8 mouse cellular contexts compared by ENCODE assay signal in genomic region chr1:52726371-52727055, GRCm38 (mm10). TPM values are rescaled to one million over a fixed set of nuclear protein-coding genes. Genes with fewer than 3 reads are reported as not detected.
DNase-seq lines count a peak whose midpoint lies in the region; ATAC-seq and TF ChIP-seq lines count a peak whose summit lies in the region.

No protein-coding gene starts in this region.

- H3K4me2 ChIP-seq in forebrain, embryonic 11.5 days (ENCODE audit: low read depth, low read length, severe bottlenecking), result peak overlapping the region; percentile 91
- peak overlapping the region; percentile 92 for H3K4me2 ChIP-seq in heart, embryonic 14.5 days (ENCODE audit: low read length)
- peak overlapping the region; percentile 95 for H3K4me2 ChIP-seq in kidney, embryonic 16.5 days (replicated peaks; ENCODE audit: low read depth, low read length)
- peak overlapping the region; percentile 92 for H3K4me2 ChIP-seq in liver, embryonic 12.5 days
- peak overlapping the region; percentile 42 for H3K4me2 ChIP-seq in myocyte (ENCODE audit: low read depth)

- no peak overlapping the region for H3K27ac ChIP-seq in bone marrow macrophage, adult 2 months (ENCODE audit: insufficient read depth, low read depth, low read length)
- H3K27ac ChIP-seq in forebrain, embryonic 11.5 days (ENCODE audit: low read depth, low read length), result peak overlapping the region; percentile 25; the same call in 1 of the 2 replicates
- H3K27ac ChIP-seq in heart, embryonic 14.5 days (replicated peaks in 1 of 2; ENCODE audit: control insufficient read depth in 1 of 2, insufficient read depth in 1 of 2, low read depth in 2 of 2, low read length in 2 of 2), result peak overlapping the region in 1 of 2 experiments; percentile 48; a peak in 1 of 4 replicates
- H3K27ac ChIP-seq in kidney, embryonic 16.5 days (ENCODE audit: low read length), result peak overlapping the region; percentile 40; the same call in 1 of the 2 replicates
- H3K27ac ChIP-seq in liver, embryonic 12.5 days, result no peak overlapping the region

- peak overlapping the region; percentile 86 for H3K9ac ChIP-seq in forebrain, embryonic 11.5 days (ENCODE audit: low read length)
- H3K9ac ChIP-seq in heart, embryonic 14.5 days (ENCODE audit: low read length), result peak overlapping the region; percentile 86
- peak overlapping the region; percentile 83 for H3K9ac ChIP-seq in kidney, embryonic 16.5 days (replicated peaks; ENCODE audit: low read length)
- H3K9ac ChIP-seq in liver, embryonic 12.5 days, result peak overlapping the region; percentile 63

- H3K79me2 ChIP-seq in myocyte (ENCODE audit: control insufficient read depth, insufficient read depth), result no peaks in the 10 kb centered on the region

- WGBS in forebrain, embryonic 11.5 days, result 1% methylated on average over 56 of the region's 56 CpGs
- under 1% methylated on average over 53 of the region's 56 CpGs for WGBS in heart, embryonic 14.5 days
- under 1% methylated on average over 38 of the region's 56 CpGs for WGBS in kidney, embryonic 16.5 days
- 1% methylated on average over 50 of the region's 56 CpGs for WGBS in liver, embryonic 12.5 days (ENCODE audit: insufficient replicate concordance)

- no peak overlapping the region for H3ac ChIP-seq in myocyte (ENCODE audit: control insufficient read depth, insufficient read length)

- peak overlapping the region; percentile 83 for H3K4me3 ChIP-seq in bone marrow macrophage, adult 2 months (ENCODE audit: insufficient read depth, low read length)
- peak overlapping the region; percentile 90 for H3K4me3 ChIP-seq in forebrain, embryonic 11.5 days (ENCODE audit: low read depth, low read length)
- peak overlapping the region; percentile 64 to 85 for H3K4me3 ChIP-seq in heart, embryonic 14.5 days (ENCODE audit: control insufficient read depth in 1 of 2, insufficient read depth in 1 of 2, low read depth in 1 of 2, low read length in 2 of 2)
- H3K4me3 ChIP-seq in kidney, embryonic 16.5 days (ENCODE audit: low read length), result peak overlapping the region; percentile 83
- peak overlapping the region; percentile 67 for H3K4me3 ChIP-seq in liver, embryonic 12.5 days
- no peak overlapping the region for H3K4me3 ChIP-seq in myocyte

- no peak for TF ChIP-seq POLR2A in bone marrow macrophage, adult 2 months (IDR thresholded peaks at IDR 0.05; ENCODE audit: borderline replicate concordance, low read depth, low read length)
- no peak for TF ChIP-seq POLR2A in myocyte (IDR thresholded peaks at IDR 0.05; ENCODE audit: insufficient read length, low read depth)

- peak; percentile 68 for DNase-seq in CD4-positive helper T cell, adult 2 months (ENCODE audit: low read depth, low spot score)
- DNase-seq in forebrain, embryonic 11.5 days (ENCODE audit: low spot score), result peak; percentile 74
- peak; percentile 24 to 74 for DNase-seq in spleen, postnatal 4 days (ENCODE audit: low spot score in 2 of 2)

- H3K9me3 ChIP-seq in forebrain, embryonic 11.5 days (ENCODE audit: control insufficient read depth, low read length), result no peaks in the 10 kb centered on the region
- no peaks in the 10 kb centered on the region for H3K9me3 ChIP-seq in heart, embryonic 14.5 days (ENCODE audit: control insufficient read depth, low read length)
- H3K9me3 ChIP-seq in kidney, embryonic 16.5 days (ENCODE audit: low read length), result no peaks in the 10 kb centered on the region
- H3K9me3 ChIP-seq in liver, embryonic 12.5 days (replicated peaks), result no peaks in the 10 kb centered on the region

- ATAC-seq in forebrain, embryonic 11.5 days (replicated peaks; ENCODE audit: low FRiP score), result peak; percentile 80
- ATAC-seq in heart, embryonic 14.5 days (ENCODE audit: insufficient number of reproducible peaks, insufficient read depth, low FRiP score, low read depth), result peak; percentile 54
- peak; percentile 78 for ATAC-seq in kidney, embryonic 16.5 days (ENCODE audit: low FRiP score, low TSS enrichment)
- ATAC-seq in liver, embryonic 12.5 days, result peak; percentile 67; the same call in 1 of the 2 replicates

- H3K27me3 ChIP-seq in forebrain, embryonic 11.5 days (ENCODE audit: control insufficient read depth, insufficient read depth, low read length), result no peaks in the 10 kb centered on the region; the same call in 1 of the 2 replicates
- H3K27me3 ChIP-seq in heart, embryonic 14.5 days (ENCODE audit: control insufficient read depth, insufficient read depth, low read length), result no peaks in the 10 kb centered on the region
- no peaks in the 10 kb centered on the region for H3K27me3 ChIP-seq in kidney, embryonic 16.5 days (ENCODE audit: insufficient read depth, low read length)
- H3K27me3 ChIP-seq in liver, embryonic 12.5 days (replicated peaks), result peaks cover 35% of the 10 kb centered on the region
- H3K27me3 ChIP-seq in myocyte (ENCODE audit: control insufficient read depth, insufficient read depth, insufficient read length), result peaks cover 29% of the 10 kb centered on the region

- peaks cover 51% of the 10 kb centered on the region for H3K4me1 ChIP-seq in bone marrow macrophage, adult 2 months (ENCODE audit: control insufficient read depth, insufficient read depth, low read length)
- no peaks in the 10 kb centered on the region for H3K4me1 ChIP-seq in forebrain, embryonic 11.5 days (replicated peaks; ENCODE audit: control insufficient read depth, insufficient read depth, low read length)
- H3K4me1 ChIP-seq in heart, embryonic 14.5 days (ENCODE audit: control insufficient read depth in 2 of 2, insufficient read depth in 2 of 2, low read length in 2 of 2), result peaks cover 3 to 10% of the 10 kb centered on the region in 2 experiments; a peak in 2 of 4 replicates
- no peaks in the 10 kb centered on the region for H3K4me1 ChIP-seq in kidney, embryonic 16.5 days (ENCODE audit: insufficient read depth, low read length)
- peaks cover 7% of the 10 kb centered on the region for H3K4me1 ChIP-seq in liver, embryonic 12.5 days

- TF ChIP-seq CTCF in bone marrow macrophage, adult 2 months (IDR thresholded peaks at IDR 0.05; ENCODE audit: low read depth, low read length), result no peak

- H3K36me3 ChIP-seq in forebrain, embryonic 11.5 days (ENCODE audit: control insufficient read depth, insufficient read depth, low read length), result no peaks in the 10 kb centered on the region
- H3K36me3 ChIP-seq in heart, embryonic 14.5 days (ENCODE audit: control insufficient read depth, insufficient read depth, low read length), result no peaks in the 10 kb centered on the region
- no peaks in the 10 kb centered on the region for H3K36me3 ChIP-seq in kidney, embryonic 16.5 days (ENCODE audit: insufficient read depth, low read length)
- H3K36me3 ChIP-seq in liver, embryonic 12.5 days, result no peaks in the 10 kb centered on the region
- H3K36me3 ChIP-seq in myocyte (ENCODE audit: control insufficient read depth, insufficient read depth), result no peaks in the 10 kb centered on the region

TF ChIP-seq in myocyte, 11 proteins besides CTCF, POLR2A, EP300 and RAD21:
- TF ChIP-seq TCF12 (IDR thresholded peaks at IDR 0.05; ENCODE audit: insufficient read depth, poor library complexity, severe bottlenecking), result no peak
- no peak for TF ChIP-seq SRF (IDR thresholded peaks at IDR 0.05; ENCODE audit: control insufficient read depth, insufficient read length, low read depth)
- no peak for TF ChIP-seq MYOG (IDR thresholded peaks at IDR 0.05; ENCODE audit: control insufficient read depth in 1 of 3, insufficient read depth in 1 of 3, insufficient read length in 2 of 3, low read depth in 2 of 3)
- no peak for TF ChIP-seq POLR2AphosphoS2 (IDR thresholded peaks at IDR 0.05; ENCODE audit: insufficient read length, low read depth)
- TF ChIP-seq CEBPB (IDR thresholded peaks at IDR 0.05; ENCODE audit: insufficient read depth, poor library complexity, severe bottlenecking), result no peak
- no peak for TF ChIP-seq MYOD1 (IDR thresholded peaks at IDR 0.05; ENCODE audit: control insufficient read depth in 1 of 3, insufficient read length in 2 of 3, low read depth in 2 of 3)
- TF ChIP-seq MAX (IDR thresholded peaks at IDR 0.05; ENCODE audit: low read depth), result no peak
- no peak for TF ChIP-seq TCF3 (IDR thresholded peaks at IDR 0.05; ENCODE audit: insufficient read length, low read depth)
- no peak for TF ChIP-seq E2F4 (IDR thresholded peaks at IDR 0.05; ENCODE audit: insufficient read depth)
- TF ChIP-seq REST (IDR thresholded peaks at IDR 0.05; ENCODE audit: insufficient read depth, insufficient read length), result no peak
- no peak for TF ChIP-seq USF1 (IDR thresholded peaks at IDR 0.05; ENCODE audit: low read depth)

RNA-seq across cellular contexts. Expression of gene Mfsd6, which starts 0.7 kb away (rescaled TPM):
- polyA plus RNA-seq in bone marrow macrophage, adult 2 months (2012; ENCODE audit: insufficient read depth, insufficient read length, missing spikeins), result 38.7 and 44.1 TPM in 2 replicates
- 2.1 and 2.7 TPM in 2 replicates for polyA plus RNA-seq in forebrain, embryonic 11.5 days (2014; fragmentation: Nextera tagmentation; extraction: Ambion mirVana)
- 5.3 and 5.7 TPM in 2 replicates for polyA plus RNA-seq in heart, embryonic 14.5 days (2014; fragmentation: Nextera tagmentation; extraction: Ambion mirVana)
- polyA plus RNA-seq in kidney, embryonic 16.5 days (2015; fragmentation: Nextera tagmentation; extraction: Ambion mirVana), result 2.7 and 3.6 TPM in 2 replicates
- 0.25 and 0.59 TPM in 2 replicates for polyA plus RNA-seq in liver, embryonic 12.5 days (2016; fragmentation: Nextera tagmentation; extraction: Ambion mirVana)
- 0.59 TPM for polyA plus RNA-seq in myocyte (2012; fragmentation: generic; extraction: Trizol)

Comparison
In these comparisons a context has a peak if more than half of its experiments do, and no peak if none do; other contexts are left out.
1. H3K27ac ChIP-seq: peak in forebrain, embryonic 11.5 days (single experiment) and kidney, embryonic 16.5 days (single experiment); none in bone marrow macrophage, adult 2 months (single experiment) and liver, embryonic 12.5 days (single experiment).
2. H3K4me2 ChIP-seq: peak in every context shown above with its lines; median percentile 95 in kidney, embryonic 16.5 days; 92 in heart, embryonic 14.5 days; 92 in liver, embryonic 12.5 days; 91 in forebrain, embryonic 11.5 days; 42 in myocyte.
3. Peak in every context shown above with its lines, with median percentiles within 50 percentile points of each other: DNase-seq, ATAC-seq and H3K9ac ChIP-seq.